In genomic region chr2:17973868-17974440, GRCm38 (mm10) we compare ENCODE assay signal across 32 mouse cellular contexts. TPM values are rescaled to one million over a fixed set of nuclear protein-coding genes. Genes with fewer than 3 reads are reported as not detected.
A peak's percentile ranks its signal among the peaks of the same experiment; 100 is the strongest.
DNase-seq lines count a peak whose midpoint lies in the region; ATAC-seq and TF ChIP-seq lines count a peak whose summit lies in the region.
"Had no signal": no experiment of that assay in that cellular context is flagged by ENCODE, and none has a peak within 500 bp of the region (broad histone marks: within the 10 kb centered on the region; RNA-seq: fewer than 3 reads in every experiment).

No protein-coding gene starts in this region.

- TF ChIP-seq CTCF in heart, postnatal 0 days (IDR thresholded peaks at IDR 0.05; ENCODE audit: low read depth): no peak
- no peak for TF ChIP-seq CTCF in lung, adult 2 months (IDR thresholded peaks at IDR 0.05; ENCODE audit: insufficient read depth, low read length)

- H3K4me3 ChIP-seq in heart, postnatal 0 days (ENCODE audit: low read depth, low read length): no peak overlapping the region
- no peak overlapping the region for H3K4me3 ChIP-seq in lung, embryonic 15.5 days
- H3K4me3 ChIP-seq in lung, adult 2 months (replicated peaks; ENCODE audit: extremely low read depth, low read depth, low read length): no peak overlapping the region
- H3K4me3 ChIP-seq: embryonic facial prominence, embryonic 12.5 days; erythroblast, embryonic 14.5 days; forebrain, embryonic 13.5 days; heart, embryonic 13.5 days; hindbrain, embryonic 13.5 days had no signal

- 0 out of 2 replicates have a peak, but pooled peaks cover 3% of the 10 kb centered on the region for H3K4me1 ChIP-seq in heart, postnatal 0 days (ENCODE audit: control insufficient read depth, insufficient read depth)
- peaks cover 18% of the 10 kb centered on the region for H3K4me1 ChIP-seq in lung, embryonic 15.5 days
- H3K4me1 ChIP-seq in lung, adult 2 months (ENCODE audit: control insufficient read depth, insufficient read depth, low read length): no peaks in the 10 kb centered on the region
- H3K4me1 ChIP-seq: hindbrain, embryonic 13.5 days had no signal

- H3K4me2 ChIP-seq in heart, postnatal 0 days (ENCODE audit: low read depth, low read length): no peak overlapping the region
- no peak overlapping the region for H3K4me2 ChIP-seq in lung, embryonic 15.5 days
- H3K4me2 ChIP-seq: embryonic facial prominence, embryonic 12.5 days; forebrain, embryonic 13.5 days; heart, embryonic 13.5 days; hindbrain, embryonic 13.5 days had no signal

- no peaks in the 10 kb centered on the region for H3K9me3 ChIP-seq in heart, postnatal 0 days (replicated peaks; ENCODE audit: control insufficient read depth, low read length)
- no peaks in the 10 kb centered on the region for H3K9me3 ChIP-seq in lung, embryonic 15.5 days
- H3K9me3 ChIP-seq: embryonic facial prominence, embryonic 12.5 days; forebrain, embryonic 13.5 days; heart, embryonic 13.5 days; hindbrain, embryonic 13.5 days had no signal

- H3K36me3 ChIP-seq in heart, postnatal 0 days (replicated peaks; ENCODE audit: control insufficient read depth, insufficient read depth, low read length): no peaks in the 10 kb centered on the region
- H3K36me3 ChIP-seq in lung, embryonic 15.5 days: no peaks in the 10 kb centered on the region
- H3K36me3 ChIP-seq: embryonic facial prominence, embryonic 12.5 days; heart, embryonic 13.5 days; hindbrain, embryonic 13.5 days had no signal

- H3K9ac ChIP-seq in heart, postnatal 0 days (replicated peaks; ENCODE audit: low read depth, low read length): no peak overlapping the region
- H3K9ac ChIP-seq in lung, embryonic 15.5 days: no peak overlapping the region
- H3K9ac ChIP-seq: embryonic facial prominence, embryonic 12.5 days; forebrain, embryonic 13.5 days; heart, embryonic 13.5 days; hindbrain, embryonic 13.5 days had no signal

- no peaks in the 10 kb centered on the region for H3K27me3 ChIP-seq in heart, postnatal 0 days (ENCODE audit: control insufficient read depth, insufficient read depth, low read length)
- H3K27me3 ChIP-seq in lung, embryonic 15.5 days: no peaks in the 10 kb centered on the region
- H3K27me3 ChIP-seq: embryonic facial prominence, embryonic 12.5 days; forebrain, embryonic 13.5 days; heart, embryonic 13.5 days; hindbrain, embryonic 13.5 days had no signal

- DNase-seq in embryo, embryonic 9.5 days (ENCODE audit: extremely low spot score): peak; percentile 18
- DNase-seq in embryo, embryonic 11 days: no peak
- DNase-seq in heart, postnatal 0 days (ENCODE audit: low spot score): no peak
- no peak for DNase-seq in heart, adult 8-10 months (ENCODE audit: low spot score)
- DNase-seq in lung, adult 2 months: no peak
- DNase-seq in R1 (ENCODE audit: low read depth, low spot score): peak; percentile 92
- DNase-seq in left cerebral cortex, postnatal 14 days (ENCODE audit: low spot score in 2 of 2): no peak
- DNase-seq: adrenal gland, adult 2 months; cerebellum, adult 2 months; cerebellum, postnatal 36 days; gastrocnemius, postnatal 10 days; kidney, postnatal 10 days; liver; right cerebral cortex, postnatal 25 days; thymus, postnatal 36 days had no signal

- 60% methylated on average over 2 of the region's 2 CpGs for WGBS in heart, postnatal 0 days
- 24% methylated on average over 2 of the region's 2 CpGs for WGBS in lung, embryonic 15.5 days
- 50% methylated on average over 2 of the region's 2 CpGs for WGBS in lung, adult 2 months

- intact Hi-C loops in left cerebral cortex, postnatal 14 days (cut with DNase I): no loop called here

- no peak for TF ChIP-seq EP300 in heart, postnatal 0 days (IDR thresholded peaks at IDR 0.05; ENCODE audit: low read depth)

- peak; percentile 57; the same call in 1 of the 2 replicates for ATAC-seq in heart, postnatal 0 days (ENCODE audit: insufficient read depth, low read depth)
- ATAC-seq in lung, embryonic 15.5 days (ENCODE audit: borderline replicate concordance, extremely low read depth, low FRiP score, low TSS enrichment): peak; percentile 46; the same call in 1 of the 2 replicates
- ATAC-seq: CD4-positive, CD25-positive, alpha-beta regulatory T cell, adult 4 months; forebrain, embryonic 13.5 days had no signal

- TF ChIP-seq POLR2A in lung, adult 2 months (IDR thresholded peaks at IDR 0.05; ENCODE audit: borderline replicate concordance, extremely low read depth, low read depth, low read length): no peak

- H3K27ac ChIP-seq in heart, postnatal 0 days (ENCODE audit: low read depth): 0 out of 2 replicates have a peak overlapping the region, but pooled peaks have one; percentile 20
- no peak overlapping the region for H3K27ac ChIP-seq in lung, embryonic 15.5 days
- H3K27ac ChIP-seq: embryonic facial prominence, embryonic 12.5 days; forebrain, embryonic 13.5 days; heart, embryonic 13.5 days; hindbrain, embryonic 13.5 days had no signal

RNA-seq across cellular contexts. Expression of gene H2al2a, which starts 22.8 kb away (rescaled TPM):
- not detected in 2 replicates for total RNA-seq in heart, postnatal 0 days (2014; rRNA removed; ENCODE audit: low replicate concordance)
- not detected in 2 replicates for polyA plus RNA-seq in heart, postnatal 0 days (2015; fragmentation: Nextera tagmentation; extraction: Ambion mirVana)
- not detected for total RNA-seq in heart, adult 8-10 months (2022)
- not detected in 2 replicates for polyA plus RNA-seq in lung, embryonic 15.5 days (2015; fragmentation: Nextera tagmentation; extraction: Ambion mirVana)
- not detected in 2 replicates for polyA plus RNA-seq in lung, adult 2 months (2012; rRNA removed)
- total RNA-seq in left cerebral cortex, postnatal 14 days (2021): not detected
- total RNA-seq: adrenal gland, adult 2 months; gastrocnemius, postnatal 10 days; layer of hippocampus, adult 8-10 months; left cerebral cortex, postnatal 36 days; megakaryocyte, adult 5-6 weeks; midbrain, postnatal 0 days; neutrophil, adult 5-6 weeks had no signal
- polyA plus RNA-seq: adrenal gland, adult 2 months; CD4-positive, CD25-positive, alpha-beta regulatory T cell, adult 4 months; cerebellum, adult 2 months; embryonic facial prominence, embryonic 12.5 days; erythroblast, embryonic 14.5 days; forebrain, embryonic 13.5 days; frontal cortex, adult 2 months; heart, embryonic 13.5 days; hindbrain, embryonic 13.5 days; intestine, embryonic 14.5 days; liver, embryonic 16.5 days; midbrain, postnatal 0 days; spleen, adult 2 months; stomach, embryonic 14.5 days had no signal

Comparison
In these comparisons a context has a peak if more than half of its experiments do, and no peak if none do; other contexts are left out.
1. DNase-seq: peak in embryo, embryonic 9.5 days (single experiment) and R1 (single experiment); none in embryo, embryonic 11 days (single experiment), heart, postnatal 0 days (single experiment), heart, adult 8-10 months (single experiment), lung, adult 2 months (single experiment) and left cerebral cortex, postnatal 14 days (0 of 2).